Mouse (Mus musculus): ENCODE measurements around the gene Lrmda.

Gene Lrmda

DNA sequence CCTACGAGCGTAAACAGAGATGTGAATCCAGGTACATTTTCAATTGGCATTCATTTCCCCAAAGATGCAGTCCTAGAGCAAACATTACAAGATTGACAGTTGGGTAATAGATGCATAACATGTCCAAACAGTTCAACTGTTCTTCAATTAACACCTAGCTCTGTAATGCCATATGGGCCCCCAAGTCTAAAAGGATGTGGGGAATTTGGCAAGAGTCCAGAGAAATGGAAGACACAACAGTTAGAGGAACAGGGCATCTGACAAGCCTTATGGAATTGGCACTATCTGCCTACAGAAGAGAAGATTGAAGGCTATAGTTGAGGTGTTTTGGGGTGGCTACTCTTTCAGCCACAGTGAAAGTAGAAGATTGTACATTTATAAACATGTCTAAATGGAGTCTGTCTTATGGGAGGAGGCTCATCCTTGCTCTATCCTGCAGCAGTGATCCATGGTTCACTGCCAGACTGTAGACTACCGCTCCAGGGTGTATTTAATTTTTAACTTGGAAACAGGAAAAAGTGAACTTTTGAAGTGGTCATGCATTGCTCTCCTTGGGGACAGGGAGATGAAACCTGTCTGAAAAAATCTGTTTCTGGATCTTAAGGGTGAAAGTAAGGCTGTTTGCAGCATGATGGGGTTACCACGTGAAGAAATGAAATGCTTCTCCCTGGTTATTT is 245.9 kb downstream of the Lrmda start:
- DNase-seq, result no peak

- no peak for DNase-seq
These were observed 250.3 kb downstream of the Lrmda start for GRCm38 (mm10) chr14:22269812-22270211.

- DNase-seq, result no peak
These were observed 258.5 kb downstream of the Lrmda start for GRCm38 (mm10) chr14:22278053-22278452.

DNA sequence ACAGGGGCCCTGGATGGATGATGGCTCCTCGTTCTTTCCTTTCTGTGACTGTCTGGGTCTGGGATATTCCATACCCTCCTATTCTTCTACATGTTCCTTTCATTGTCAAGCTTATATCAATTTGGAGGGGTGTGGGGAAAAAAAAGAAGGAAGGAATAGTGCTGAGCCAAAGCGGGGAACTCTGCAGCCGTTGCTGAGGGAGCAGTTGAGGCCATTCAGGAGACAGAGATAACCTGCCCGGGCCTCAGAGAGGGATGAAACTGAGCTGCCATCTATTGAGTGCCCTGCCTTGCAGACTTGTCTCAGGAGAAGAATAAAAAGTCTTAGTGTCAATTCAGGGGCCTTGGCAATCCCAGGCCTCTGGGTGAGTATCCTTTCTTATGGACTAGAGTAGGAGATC is 260.1 kb downstream of the Lrmda start:
- DNase-seq, result no peak

DNA sequence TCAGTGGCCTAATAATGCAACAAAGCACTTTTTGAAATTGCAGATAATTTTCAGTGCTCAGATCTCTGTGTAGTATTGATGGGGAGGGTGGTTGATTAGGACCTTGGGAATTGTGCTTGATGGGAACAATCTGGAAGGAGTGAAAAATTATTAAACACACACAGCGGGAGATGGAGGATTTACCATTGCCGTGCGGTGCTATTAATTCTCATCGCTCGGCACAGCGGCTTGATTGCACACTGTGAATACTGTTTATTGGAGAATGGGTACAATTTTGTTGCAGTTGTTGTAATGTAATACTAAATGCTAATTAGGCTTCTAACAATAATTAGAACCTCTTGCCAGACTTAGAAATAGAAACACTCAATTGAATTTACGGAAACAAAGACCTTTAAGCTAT is 262.1 kb downstream of the Lrmda start:
- no peak for DNase-seq

- DNase-seq, result no peak
These were observed 263.3 kb downstream of the Lrmda start for GRCm38 (mm10) chr14:22282847-22283246.

- no peak for DNase-seq
These were observed 264.2 kb downstream of the Lrmda start for GRCm38 (mm10) chr14:22283722-22284121.

DNA sequence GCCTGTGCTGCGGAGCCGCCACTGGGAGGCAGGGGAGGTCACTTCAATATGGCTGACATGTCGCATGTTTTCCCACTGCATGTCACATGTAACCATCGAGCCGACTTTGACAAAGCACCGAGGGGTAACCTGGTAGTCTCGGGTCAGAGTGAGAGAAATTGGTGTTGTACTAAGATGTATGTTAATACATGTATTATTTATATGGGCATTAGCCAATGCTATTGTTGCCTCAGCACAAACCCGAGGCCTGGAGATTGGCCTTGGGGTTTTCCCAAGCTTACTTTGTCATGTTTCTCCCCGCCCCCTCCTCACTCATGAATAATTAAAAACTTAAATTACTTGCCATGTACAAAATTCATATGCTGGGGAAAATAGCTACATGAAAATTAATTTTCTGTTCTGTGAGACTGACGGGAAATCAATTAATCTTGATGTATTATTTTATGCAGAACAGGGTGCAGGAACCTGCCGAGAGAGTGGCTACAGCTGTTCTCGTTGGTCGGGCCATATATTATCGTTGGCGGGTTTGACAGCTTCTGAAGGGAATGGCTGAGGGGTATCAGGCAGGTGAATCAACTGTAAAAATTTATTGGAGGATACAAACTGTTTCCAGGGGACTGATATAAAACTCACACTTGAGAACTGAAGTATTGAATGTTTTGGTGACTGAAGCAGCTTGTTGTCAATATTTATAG is 265.5 kb downstream of the Lrmda start:
- no peak for DNase-seq

DNA sequence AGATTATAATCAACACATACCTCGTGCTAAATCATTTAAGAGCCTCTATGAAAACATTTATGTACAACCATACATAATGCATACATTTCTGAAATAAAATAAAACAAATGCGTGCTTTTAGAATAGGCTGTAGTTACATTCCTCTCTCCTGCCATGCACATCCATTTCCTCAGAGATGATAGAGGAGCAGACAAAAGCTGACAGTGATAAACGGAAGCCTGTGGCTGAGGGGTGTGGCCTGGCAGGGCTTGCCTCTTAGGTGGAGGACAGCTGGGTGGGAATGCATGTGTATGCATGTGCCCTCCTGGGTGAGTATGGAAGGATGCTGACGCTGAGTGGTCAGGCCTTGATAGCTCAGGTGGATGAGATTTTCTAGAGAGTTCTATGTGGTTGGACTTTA is 266.3 kb downstream of the Lrmda start:
- no peak for DNase-seq

DNA sequence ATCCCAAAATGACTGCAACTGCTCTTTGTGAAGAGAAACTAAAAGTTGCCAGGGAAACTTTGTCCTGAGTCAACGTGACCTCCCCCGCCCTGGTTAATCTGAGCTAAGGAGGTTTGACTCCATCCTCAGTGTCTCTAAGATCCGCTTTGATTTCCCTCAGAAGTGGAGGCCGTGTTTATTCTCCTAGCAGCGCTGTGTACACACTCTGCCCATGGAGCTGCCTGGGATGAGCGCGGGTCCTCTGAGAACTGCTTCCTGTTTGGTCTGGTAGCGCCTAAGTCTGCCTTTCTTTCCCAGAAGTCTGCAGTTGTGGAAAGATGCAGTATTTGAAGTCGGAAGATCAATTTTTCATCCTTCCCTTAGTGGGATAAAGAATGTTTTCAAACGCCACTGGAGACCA is 268.7 kb downstream of the Lrmda start:
- no peak for DNase-seq

- DNase-seq, result no peak
These were observed 269.9 kb downstream of the Lrmda start for GRCm38 (mm10) chr14:22289380-22289922.

- no peak for DNase-seq
These were observed 274.9 kb downstream of the Lrmda start for GRCm38 (mm10) chr14:22294371-22294770.

- no peak for DNase-seq
These were observed 277.2 kb downstream of the Lrmda start for GRCm38 (mm10) chr14:22296655-22297239.

DNA sequence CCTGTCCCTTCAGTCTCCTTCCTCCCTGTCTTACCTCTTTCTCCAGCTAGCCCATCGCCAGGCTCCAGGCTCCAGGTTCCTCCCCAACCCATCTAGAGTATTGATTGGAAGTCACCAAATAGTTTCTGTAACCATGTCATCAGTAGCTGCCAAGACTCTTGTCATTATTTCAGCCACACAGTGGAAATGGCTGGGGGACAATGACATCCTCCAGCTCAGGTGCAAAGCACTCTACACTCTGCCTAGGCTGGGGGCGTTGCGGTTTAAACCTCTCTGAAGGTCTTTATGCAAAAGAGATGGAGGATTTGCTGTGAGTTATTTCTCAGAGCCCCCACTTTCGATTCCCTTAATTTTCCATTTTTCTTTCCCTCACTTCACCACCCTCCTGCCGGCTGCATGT is 287.2 kb downstream of the Lrmda start:
- DNase-seq, result no peak

GRCm38 (mm10) chr14:22308059-22308458 is 288.5 kb downstream of the Lrmda start:
- DNase-seq, result no peak

DNA sequence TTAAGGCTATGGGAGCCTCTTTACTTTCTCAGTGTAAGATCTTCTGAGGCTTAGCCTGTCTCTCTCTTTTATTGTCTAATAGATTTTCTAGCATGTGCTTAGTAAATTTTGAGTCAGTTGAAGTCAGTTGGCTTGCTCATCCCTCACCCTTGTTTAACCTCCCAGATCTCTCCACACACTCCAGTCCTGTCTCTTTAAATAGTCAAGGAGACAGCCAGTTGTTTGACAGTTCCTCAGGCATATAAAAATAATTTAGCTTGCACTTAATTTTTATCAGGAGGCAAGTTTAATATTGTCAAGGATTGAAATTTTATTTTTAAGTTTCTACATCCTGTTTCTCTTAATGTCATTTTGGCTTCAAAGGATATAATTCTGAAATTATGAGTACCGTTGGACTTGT is 303.5 kb downstream of the Lrmda start:
- no peak for DNase-seq

DNA sequence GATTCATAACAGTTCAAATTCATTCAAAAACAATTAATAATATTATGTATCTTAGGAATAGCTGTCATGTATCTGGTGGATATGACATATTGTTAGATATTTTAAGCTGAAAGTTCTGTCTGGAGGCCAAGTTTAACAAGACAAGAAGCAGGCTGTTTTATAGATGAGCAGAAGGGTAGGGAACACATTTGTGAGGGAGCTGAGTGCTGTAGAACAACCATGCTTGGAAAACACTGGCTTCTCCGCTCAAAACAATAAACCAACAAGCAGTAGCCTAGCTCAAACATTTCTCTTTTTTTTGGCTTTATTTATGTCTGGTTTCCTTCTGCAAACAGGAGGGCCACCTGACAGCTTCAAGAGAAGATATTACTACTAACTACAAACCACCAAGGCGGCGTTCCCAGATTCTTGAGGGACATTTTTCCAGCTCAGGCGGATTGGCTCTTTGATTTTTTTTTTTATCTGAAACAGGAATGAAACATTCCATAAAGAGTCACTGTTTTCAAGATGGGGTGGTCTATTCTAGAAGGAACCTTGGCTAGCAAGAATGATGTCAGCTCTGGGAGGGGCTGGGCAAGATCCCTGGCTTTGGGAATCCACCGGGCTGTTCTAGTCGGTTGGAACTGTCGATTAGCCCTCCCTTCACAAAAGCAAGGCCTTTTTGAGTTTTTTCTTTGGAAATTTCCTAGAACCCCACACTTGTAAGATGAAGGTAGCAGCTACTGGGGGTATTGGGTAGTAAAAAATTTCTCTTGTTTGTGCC is 304.2 kb downstream of the Lrmda start:
- no peak for DNase-seq

DNA sequence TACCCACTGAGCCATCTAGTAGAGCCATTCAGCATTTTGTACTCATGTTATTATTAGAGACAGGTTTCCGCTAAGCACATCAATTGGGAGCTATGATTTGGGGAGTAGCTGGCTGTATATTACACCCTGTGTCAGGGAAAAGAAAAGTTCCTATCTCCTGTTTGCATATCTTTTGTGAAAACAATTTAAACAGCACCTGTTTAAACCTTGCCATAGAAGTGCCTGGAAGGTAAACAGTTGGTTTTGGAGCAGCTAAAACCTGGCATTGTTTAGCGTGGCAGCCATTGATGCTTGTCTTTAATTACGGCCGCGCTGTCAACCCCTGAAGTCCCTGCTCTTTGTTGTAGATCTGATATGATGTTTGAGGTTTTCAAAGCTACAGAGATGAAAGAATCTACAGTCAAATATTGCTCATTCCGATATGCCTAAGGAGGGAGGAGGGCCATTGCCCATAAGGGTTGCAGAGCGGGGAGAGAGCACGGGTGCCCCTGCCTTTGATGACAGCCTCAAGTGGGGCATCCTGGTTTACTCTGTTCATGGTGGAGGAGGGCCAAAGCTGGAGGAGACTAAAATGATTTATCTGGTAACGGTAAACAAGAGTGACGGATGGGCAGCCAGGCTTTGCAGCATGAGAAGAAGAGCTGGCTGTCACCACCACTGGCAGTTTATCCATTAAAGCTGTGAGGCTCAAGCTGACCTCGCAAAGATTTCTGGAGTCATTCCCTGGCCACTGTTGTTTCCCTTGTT is 306.9 kb downstream of the Lrmda start:
- DNase-seq, result no peak

DNA sequence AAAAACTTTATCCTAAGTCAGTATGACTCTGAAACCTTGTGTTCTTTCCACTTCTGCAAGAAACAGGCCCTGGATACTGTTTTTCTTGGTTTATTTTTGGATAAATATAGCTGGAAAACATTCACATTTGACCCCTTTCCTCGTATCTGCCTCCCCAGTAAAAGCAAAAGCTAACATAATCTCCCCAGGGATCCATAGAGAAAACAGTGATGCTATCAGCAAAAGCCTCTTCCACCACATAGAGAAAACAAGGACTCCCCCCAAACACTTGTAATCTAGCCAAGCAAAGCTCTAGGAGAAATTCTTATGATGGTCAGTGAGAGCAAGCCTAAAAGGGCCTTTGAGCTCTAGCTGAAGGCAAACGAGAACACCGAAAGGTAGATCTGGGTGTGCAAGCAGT is 309.7 kb downstream of the Lrmda start:
- no peak for DNase-seq

DNA sequence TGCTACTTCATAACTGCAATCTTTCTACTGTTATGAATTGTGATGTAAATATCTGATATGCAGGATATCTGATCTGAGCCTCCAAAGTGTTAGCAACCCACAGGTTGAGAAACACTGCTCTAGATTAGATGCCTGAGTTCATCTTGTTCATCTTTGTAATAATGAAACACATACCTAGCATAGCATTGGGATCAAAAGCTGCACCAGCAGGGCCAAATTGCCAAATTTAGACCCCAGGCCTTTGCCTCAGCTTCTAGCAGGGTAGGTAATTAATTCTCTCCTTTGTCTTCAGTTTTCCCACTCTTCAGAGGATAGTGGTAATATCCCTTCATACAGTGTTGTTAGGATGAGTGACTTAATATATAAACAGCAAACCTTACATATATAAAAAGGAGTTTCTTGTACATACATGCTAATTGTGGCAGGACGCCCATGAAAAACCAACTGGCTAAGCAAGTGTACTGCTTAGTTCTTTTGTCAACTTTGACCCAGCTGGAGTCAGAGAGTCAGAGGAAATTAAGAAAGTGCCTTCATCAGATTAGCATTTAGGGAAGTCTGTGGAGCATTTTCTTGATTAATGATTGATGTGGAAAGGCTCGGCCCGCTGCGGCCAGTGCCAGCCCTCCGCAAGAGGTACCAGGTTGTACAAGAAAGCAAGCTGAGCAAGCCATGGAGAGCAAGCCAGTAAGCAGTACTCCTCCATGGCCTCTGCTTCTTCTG is 315.7 kb downstream of the Lrmda start:
- no peak for DNase-seq

DNA sequence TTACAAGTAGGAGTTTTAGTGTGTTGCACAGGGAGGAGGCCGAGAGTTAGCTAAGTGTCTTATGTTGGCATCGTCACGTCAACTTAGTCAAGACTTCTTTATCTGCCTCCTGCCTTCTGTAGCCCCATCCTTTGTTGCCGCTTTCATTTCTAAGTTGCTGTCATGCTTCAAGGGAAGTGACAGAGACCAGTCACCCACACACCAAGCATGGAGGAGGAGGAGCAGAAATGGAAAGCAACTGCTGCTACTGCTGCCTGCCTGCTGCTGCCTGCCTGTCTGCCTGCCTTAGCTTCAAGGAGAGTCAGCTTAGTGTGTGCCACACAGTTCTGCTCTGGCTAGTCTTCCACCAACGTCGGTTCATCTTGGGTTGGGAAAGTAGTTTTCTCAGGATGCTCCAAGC is 319.7 kb downstream of the Lrmda start:
- no peak for DNase-seq

DNA sequence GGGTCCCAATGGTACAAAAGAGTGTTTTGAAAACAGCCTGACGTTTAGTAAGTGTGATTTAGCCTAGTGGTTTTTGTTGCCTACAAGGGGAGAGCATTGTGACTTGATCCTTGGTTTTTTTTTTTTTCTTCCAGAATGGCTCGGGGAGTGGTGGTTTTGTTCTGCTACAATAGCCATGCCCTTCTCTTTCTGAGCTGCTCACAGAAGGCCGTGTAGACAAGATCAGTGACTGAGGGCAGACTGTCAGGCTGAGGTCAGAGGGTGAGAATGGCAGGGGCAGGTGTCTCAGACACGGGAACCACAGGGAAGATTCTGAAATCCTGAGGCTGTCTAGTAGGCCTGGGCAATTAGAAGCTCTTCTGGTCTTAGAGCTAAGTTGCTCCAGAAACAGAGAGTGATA is 323.8 kb downstream of the Lrmda start:
- DNase-seq, result no peak
